Mouse (Mus musculus): ENCODE results near the gene Txlna.

- TF ChIP-seq CTCF (IDR thresholded peaks at IDR 0.05; ENCODE audit: borderline replicate concordance, insufficient read depth, low read depth, low read length), result no peak
- TF ChIP-seq POLR2A (IDR thresholded peaks at IDR 0.05; ENCODE audit: borderline replicate concordance, insufficient read depth, low read length), result no peak
These were observed 4.3 kb upstream of the Txlna start for GRCm38 (mm10) chr4:129645204-129645603.
